Mouse (Mus musculus) left cerebral cortex, adult 9 months (tissue): ENCODE measurements at regions not wholly inside any gene's neighbourhood (a gene's known extent, or its start where the extent isn't known, plus 50 kb on each side); places are given as distances from the start of the nearest gene placed in this dataset.

Source experiments
- DNase-seq, 2 experiments: peaks; one replicate each; pipeline ENCODE4 v3.0.0; 2022; ENCODE audit warnings: low spot score in 2 of 2

- DNase-seq, result peak in 1 of 2 experiments; percentile 25
Observed at GRCm38 (mm10) chr5:91826636-91827035, 136.2 kb downstream of the Rchy1 start.

GRCm38 (mm10) chr5:91822844-91823576, 139.9 kb downstream of the Rchy1 start:
- no peak for DNase-seq

DNA sequence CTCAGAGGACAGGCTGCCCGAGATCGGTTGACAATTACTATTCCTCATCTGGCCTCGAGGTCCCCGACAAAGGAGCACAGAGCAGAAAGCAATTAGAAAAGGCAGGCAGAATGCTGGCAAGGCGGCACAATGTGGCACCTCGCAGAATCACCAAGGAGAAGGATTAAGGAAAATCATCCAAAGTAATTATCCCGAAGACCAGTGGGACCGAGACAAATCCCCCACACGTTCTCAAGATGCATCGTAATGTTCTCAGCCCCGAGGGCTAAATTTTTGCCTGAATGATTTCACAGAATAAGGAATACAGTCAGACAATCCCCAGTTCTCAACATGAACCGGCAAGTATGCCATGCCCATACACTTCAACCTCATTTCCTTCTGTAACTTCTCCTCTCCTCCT, 144.1 kb downstream of the Rchy1 start:
- no peak for DNase-seq

DNA sequence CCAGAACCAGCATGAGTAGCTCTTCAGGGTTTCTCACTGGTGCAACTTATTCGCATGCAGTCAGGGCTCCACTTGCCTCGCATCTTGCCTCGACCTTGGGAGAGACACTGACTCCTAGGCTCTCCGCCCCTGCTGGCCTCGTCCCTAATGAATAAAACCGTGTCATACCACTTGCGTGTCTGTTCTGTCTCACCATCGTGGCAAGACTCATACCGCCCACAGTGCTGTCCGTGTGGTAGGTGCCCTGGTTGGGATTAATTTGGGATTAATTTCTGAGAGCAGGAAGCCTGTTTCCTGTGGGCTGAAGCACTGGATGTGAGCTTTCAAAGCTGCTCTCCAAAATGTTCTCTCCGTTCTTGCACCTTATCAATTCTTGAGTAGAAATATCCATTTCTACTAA, 144.7 kb downstream of the Rchy1 start:
- DNase-seq, result no peak

GRCm38 (mm10) chr5:91816376-91816950, 146.4 kb downstream of the Rchy1 start:
- DNase-seq, result no peak

- no peak for DNase-seq
Observed at GRCm38 (mm10) chr5:91814956-91815355, 147.9 kb downstream of the Rchy1 start.

- DNase-seq, result no peak
Observed at GRCm38 (mm10) chr5:91814417-91814762, 148.5 kb downstream of the Rchy1 start.

- DNase-seq, result no peak
Observed at GRCm38 (mm10) chr5:91813547-91814416, 149.1 kb downstream of the Rchy1 start.

DNA sequence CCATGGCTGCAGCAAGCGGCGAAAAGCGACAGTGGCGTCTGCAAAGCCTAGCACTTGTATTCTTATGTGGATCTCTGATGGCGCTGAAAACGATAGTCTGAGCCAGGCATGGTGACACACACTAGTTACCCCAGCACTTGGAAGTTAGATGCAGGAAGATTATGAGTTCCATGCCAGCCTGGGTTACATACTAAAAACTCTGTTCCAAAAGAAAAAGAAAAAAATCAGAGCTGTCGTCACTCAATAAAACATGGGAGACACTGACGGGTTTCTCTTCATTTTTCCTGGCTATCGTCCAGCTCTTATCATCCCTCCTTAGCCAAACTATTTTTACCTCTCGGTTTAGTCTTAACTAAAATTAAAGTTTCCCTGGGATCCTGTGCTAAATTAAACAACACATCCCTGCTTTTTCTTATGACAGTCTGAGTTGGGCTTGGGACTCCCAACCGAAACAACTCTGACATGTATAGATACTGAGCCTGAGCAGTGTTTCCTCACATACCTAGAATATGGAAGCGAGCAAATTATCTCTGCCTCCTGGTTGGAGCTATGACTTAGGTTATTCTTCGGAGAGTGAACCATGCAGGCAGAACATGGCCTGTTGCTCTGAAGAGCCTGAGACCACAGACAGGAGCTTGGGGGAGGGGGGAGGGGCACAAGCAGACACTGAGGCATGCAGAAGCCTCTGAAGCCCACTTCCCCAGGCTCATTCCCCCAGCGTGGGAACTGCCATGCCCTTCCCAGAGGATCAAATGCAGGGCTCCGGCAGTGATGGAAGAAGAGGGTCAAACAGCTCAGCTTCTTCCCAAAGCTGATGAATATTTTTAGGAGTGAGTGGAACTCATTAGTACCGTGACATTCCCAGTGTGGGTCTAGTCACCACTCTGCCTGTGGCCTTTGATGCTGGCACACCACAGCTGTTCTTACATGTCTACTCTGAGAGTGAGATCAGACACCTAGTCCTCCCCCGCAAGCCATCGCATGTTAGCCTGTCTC, 155.5 kb downstream of the Rchy1 start:
- DNase-seq, result no peak

- no peak for DNase-seq
Observed at GRCm38 (mm10) chr5:91801297-91801980, 161.4 kb downstream of the Rchy1 start.

GRCm38 (mm10) chr5:91797362-91797761, 165.5 kb downstream of the Rchy1 start:
- no peak for DNase-seq

- DNase-seq, result no peak
Observed at GRCm38 (mm10) chr5:91792732-91793131, 170.1 kb downstream of the Rchy1 start.

GRCm38 (mm10) chr5:91790412-91790811, 172.5 kb downstream of the Rchy1 start:
- no peak for DNase-seq

- no peak for DNase-seq
Observed at GRCm38 (mm10) chr5:91783966-91784365, 178.9 kb downstream of the Rchy1 start.

DNA sequence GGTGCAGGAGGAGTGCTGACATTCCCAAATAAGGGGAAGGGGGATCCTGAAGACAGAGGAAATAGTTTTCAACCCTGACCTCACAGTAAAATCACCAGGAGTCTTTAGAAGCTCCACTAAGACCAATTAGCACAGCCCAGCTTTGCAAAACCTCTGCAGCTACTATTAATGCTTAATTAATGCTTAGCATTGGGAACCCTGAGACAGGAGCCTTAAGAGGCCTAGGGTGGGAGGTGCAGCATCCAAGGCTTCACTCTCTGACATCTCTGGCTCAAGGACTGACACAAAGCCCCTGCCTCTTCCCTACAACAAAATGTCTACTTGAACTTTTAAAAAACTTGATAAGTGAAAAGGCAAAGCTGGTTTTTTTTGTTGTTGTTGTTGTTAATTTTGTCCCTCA, 185.9 kb downstream of the Rchy1 start:
- DNase-seq, result no peak

GRCm38 (mm10) chr5:91774065-91774464, 188.8 kb downstream of the Rchy1 start:
- no peak for DNase-seq

GRCm38 (mm10) chr5:91767886-91768285, 195.0 kb downstream of the Rchy1 start:
- no peak for DNase-seq

DNA sequence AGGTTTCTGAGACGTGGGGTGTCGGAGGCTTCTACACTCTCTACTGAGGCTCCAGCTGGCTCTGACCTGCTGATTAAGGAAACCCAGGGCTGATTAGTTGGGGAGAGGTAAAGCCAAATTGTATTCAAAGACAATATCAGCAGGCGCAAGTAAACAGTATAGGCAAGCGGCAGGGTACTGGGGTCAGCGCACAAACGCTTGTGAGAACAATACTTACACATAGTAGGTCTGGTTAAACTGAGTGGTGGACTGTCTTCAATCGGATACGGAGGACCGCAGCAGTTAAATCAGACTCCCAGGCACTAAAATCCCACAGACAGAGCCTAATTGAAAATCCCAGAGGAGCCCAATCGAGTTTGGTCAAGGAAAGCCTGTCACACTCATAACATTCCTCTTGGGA, 195.8 kb downstream of the Rchy1 start:
- DNase-seq, result no peak

GRCm38 (mm10) chr5:91764621-91765020, 198.2 kb downstream of the Rchy1 start:
- no peak for DNase-seq

- no peak for DNase-seq
Observed at GRCm38 (mm10) chr5:91762589-91762988, 200.3 kb downstream of the Rchy1 start.

GRCm38 (mm10) chr5:91755958-91756357, 206.9 kb downstream of the Rchy1 start:
- DNase-seq, result peak in 1 of 2 experiments; percentile 8
